Mouse (Mus musculus): ENCODE results near the gene Sox5.

DNA sequence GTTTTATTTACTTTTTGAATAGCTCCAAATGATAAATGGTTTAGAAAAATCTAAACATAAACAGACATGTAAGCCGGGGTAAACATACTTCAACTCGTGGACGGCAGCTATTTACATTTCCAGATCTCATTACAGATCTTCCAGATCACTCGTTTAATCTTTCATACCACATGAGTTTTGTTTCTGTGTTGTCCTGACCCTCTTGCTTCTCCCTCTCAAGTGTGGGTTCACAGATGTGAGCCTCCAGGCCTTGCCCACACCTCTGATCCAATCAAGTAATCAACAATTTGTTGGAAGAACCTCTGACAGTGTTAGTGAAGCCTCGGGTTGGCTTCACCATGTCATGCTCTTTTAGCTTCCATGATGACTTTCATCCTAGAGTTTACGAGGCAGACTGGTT lies 903.3 kb downstream of the Sox5 start:
- TF ChIP-seq CTCF (IDR thresholded peaks at IDR 0.05; ENCODE audit: extremely low read depth, insufficient read depth, low read length) (no peak), POLR2A (IDR thresholded peaks at IDR 0.05; ENCODE audit: extremely low read depth, insufficient read depth, low read length) (no peak)

Data from cortical plate, adult 2 months (tissue).